Mouse (Mus musculus): ENCODE results near the gene Atg13. TPM values are rescaled to one million over a fixed set of nuclear protein-coding genes. Genes with fewer than 3 reads are reported as not detected.
A peak's percentile ranks its signal among the peaks of the same experiment; 100 is the strongest.

Gene Atg13
- polyA plus RNA-seq, 2 experiments: 30.8 to 32.4 TPM

DNA sequence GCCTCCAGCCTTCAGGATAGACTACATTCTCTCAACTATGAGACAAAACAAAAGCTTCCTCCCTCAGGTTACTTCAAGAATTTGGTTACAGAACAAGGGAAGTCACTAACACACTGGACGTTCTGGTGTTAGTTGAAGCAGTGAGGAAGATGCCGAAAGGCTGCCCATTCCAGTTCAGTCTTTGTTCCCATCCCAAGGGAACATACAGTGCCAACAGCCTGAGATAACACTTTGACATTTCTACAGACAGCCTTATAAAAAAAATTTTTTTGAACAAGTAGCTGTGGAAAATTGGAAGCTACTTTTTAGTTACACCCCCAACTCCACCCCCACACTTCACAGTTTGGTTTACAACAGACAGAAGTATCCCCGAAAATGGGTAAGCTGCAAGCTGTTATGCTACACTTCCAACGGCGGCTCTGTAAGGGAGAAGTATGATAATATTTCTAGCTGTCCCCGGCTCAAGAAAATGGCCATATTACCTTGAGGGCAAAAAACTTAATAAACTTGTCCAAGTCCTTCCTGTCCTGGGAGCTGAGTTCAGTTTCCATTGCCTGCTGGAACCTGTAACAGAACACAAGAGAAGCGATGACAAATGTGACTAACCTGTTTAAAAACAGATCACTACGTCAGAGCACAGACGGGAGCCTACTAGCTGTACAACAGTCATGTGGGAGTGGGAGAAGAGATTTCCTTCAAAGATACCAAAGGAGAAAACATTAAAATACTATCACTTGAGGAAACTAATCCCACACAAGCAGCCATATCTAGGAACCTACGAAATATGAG lies 14.7 kb downstream of the Atg13 start:
- Histone ChIP-seq H3K4me1 (ENCODE audit: control insufficient read depth, insufficient read depth, low read length) (no peaks in the 10 kb centered on the region), H3K4me2 (replicated peaks; ENCODE audit: low read depth, low read length, severe bottlenecking) (no peak overlapping the region), H3K27ac (replicated peaks; ENCODE audit: low read depth, low read length) (no peak overlapping the region), H3K9me3 (ENCODE audit: control insufficient read depth, low read length) (no peaks in the 10 kb centered on the region), H3K4me3 (replicated peaks; ENCODE audit: low read length) (no peak overlapping the region), H3K9ac (ENCODE audit: low read depth, low read length, severe bottlenecking) (no peak overlapping the region), H3K27me3 (ENCODE audit: control insufficient read depth, insufficient read depth, low read length) (no peaks in the 10 kb centered on the region), H3K36me3 (ENCODE audit: control insufficient read depth, insufficient read depth, low read length) (peaks cover 31% of the 10 kb centered on the region)
- ATAC-seq (ENCODE audit: low FRiP score, low read depth) (no peak), DNase-seq (ENCODE audit: low spot score) (no peak)
- WGBS: 87% methylated on average over 10 of the region's 10 CpGs
- no peak for TF ChIP-seq POLR2A (IDR thresholded peaks at IDR 0.05; ENCODE audit: borderline replicate concordance, extremely low read depth, insufficient read depth, insufficient read length)

DNA sequence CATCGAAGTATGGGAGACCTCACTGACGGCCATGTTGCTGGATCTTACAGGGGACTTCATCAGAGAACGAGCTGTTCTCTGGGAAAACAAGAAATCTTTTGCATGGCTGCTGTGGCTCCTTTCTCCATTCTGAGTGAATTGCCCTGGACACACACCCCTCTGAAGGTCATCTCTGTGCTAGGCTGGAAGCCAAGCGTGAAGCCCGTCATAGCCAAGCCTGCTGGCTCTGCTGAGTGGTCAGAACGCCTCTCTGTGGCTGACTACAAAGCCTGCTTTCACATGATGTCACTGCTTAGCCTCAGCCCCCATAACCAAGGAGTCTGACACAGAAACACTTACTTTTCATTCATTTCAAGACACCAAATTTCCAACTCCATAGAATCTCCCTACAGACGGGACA lies 20.9 kb downstream of the Atg13 start:
- Histone ChIP-seq H3K36me3 (ENCODE audit: control insufficient read depth, insufficient read depth, low read length) (peaks cover 67% of the 10 kb centered on the region), H3K4me3 (replicated peaks; ENCODE audit: low read length) (no peak overlapping the region), H3K27me3 (ENCODE audit: control insufficient read depth, insufficient read depth, low read length) (no peaks in the 10 kb centered on the region), H3K9me3 (ENCODE audit: control insufficient read depth, low read length) (no peaks in the 10 kb centered on the region), H3K4me1 (ENCODE audit: control insufficient read depth, insufficient read depth, low read length) (no peaks in the 10 kb centered on the region), H3K4me2 (replicated peaks; ENCODE audit: low read depth, low read length, severe bottlenecking) (no peak overlapping the region), H3K27ac (replicated peaks; ENCODE audit: low read depth, low read length) (no peak overlapping the region), H3K9ac (ENCODE audit: low read depth, low read length, severe bottlenecking) (no peak overlapping the region)
- ATAC-seq (ENCODE audit: low FRiP score, low read depth): no peak
- no peak for DNase-seq (ENCODE audit: low spot score)
- WGBS: 90% methylated on average over 7 of the region's 7 CpGs
- no peak for TF ChIP-seq POLR2A (IDR thresholded peaks at IDR 0.05; ENCODE audit: borderline replicate concordance, extremely low read depth, insufficient read depth, insufficient read length)

DNA sequence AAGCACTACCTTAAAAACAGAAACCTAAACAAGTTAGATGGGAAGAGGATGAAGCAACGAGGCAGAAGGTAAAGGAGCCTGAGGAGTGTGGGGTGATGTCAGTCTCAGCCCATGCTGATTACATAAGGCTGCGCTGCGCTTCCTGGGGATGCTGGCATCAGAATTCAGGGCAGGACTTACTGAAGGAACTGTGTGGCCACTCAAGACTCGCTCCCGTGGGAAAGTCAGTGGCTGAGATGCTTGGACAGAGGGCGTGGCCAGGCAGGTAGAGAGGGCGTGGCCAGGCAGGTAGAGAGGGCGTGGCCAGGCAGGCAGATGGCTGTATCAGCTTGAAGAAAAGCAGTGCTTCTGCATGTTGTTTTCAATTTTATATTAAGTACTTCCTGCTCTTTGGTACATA lies 26.5 kb downstream of the Atg13 start:
- Histone ChIP-seq H3K4me1 (ENCODE audit: control insufficient read depth, insufficient read depth, low read length) (no peaks in the 10 kb centered on the region), H3K9ac (ENCODE audit: low read depth, low read length, severe bottlenecking) (no peak overlapping the region), H3K36me3 (ENCODE audit: control insufficient read depth, insufficient read depth, low read length) (peaks cover 90% of the 10 kb centered on the region), H3K4me3 (replicated peaks; ENCODE audit: low read length) (no peak overlapping the region), H3K27me3 (ENCODE audit: control insufficient read depth, insufficient read depth, low read length) (no peaks in the 10 kb centered on the region), H3K9me3 (ENCODE audit: control insufficient read depth, low read length) (no peaks in the 10 kb centered on the region), H3K4me2 (replicated peaks; ENCODE audit: low read depth, low read length, severe bottlenecking) (no peak overlapping the region), H3K27ac (replicated peaks; ENCODE audit: low read depth, low read length) (no peak overlapping the region)
- TF ChIP-seq POLR2A (IDR thresholded peaks at IDR 0.05; ENCODE audit: borderline replicate concordance, extremely low read depth, insufficient read depth, insufficient read length): no peak
- WGBS: 83% methylated on average over 8 of the region's 8 CpGs
- ATAC-seq (ENCODE audit: low FRiP score, low read depth) (no peak), DNase-seq (ENCODE audit: low spot score) (no peak)

DNA sequence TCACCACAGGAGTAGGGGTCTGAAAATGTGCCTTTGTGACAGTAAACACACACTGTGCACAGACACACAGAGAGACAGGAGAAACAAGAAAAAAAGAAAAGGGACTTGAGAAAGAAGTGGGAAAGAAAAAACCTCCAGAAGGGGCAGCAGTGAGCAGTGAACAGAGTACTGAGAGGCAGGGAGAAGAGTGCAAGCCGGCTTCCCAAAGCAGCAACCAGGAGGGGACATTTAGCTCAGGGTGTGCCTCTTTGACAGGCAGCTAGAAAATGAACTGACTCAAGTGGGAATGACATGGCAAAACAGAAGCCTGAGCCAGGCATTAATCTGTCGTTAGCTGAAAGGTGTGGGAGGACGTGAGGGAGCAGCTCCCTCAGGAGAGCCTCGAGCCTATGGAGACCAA lies 27.5 kb downstream of the Atg13 start:
- no peaks in the 10 kb centered on the region for H3K9me3 ChIP-seq (ENCODE audit: control insufficient read depth, low read length)
- H3K27ac ChIP-seq (replicated peaks; ENCODE audit: low read depth, low read length): no peak overlapping the region
- WGBS: 55% methylated on average over 4 of the region's 4 CpGs
- ATAC-seq (ENCODE audit: low FRiP score, low read depth) (no peak), DNase-seq (ENCODE audit: low spot score) (peak; percentile 23)
- no peak overlapping the region for H3K4me2 ChIP-seq (replicated peaks; ENCODE audit: low read depth, low read length, severe bottlenecking)
- H3K4me3 ChIP-seq (replicated peaks; ENCODE audit: low read length): no peak overlapping the region
- TF ChIP-seq POLR2A (IDR thresholded peaks at IDR 0.05; ENCODE audit: borderline replicate concordance, extremely low read depth, insufficient read depth, insufficient read length): no peak
- H3K36me3 ChIP-seq (ENCODE audit: control insufficient read depth, insufficient read depth, low read length): peaks cover 93% of the 10 kb centered on the region
- H3K4me1 ChIP-seq (ENCODE audit: control insufficient read depth, insufficient read depth, low read length): no peaks in the 10 kb centered on the region
- H3K27me3 ChIP-seq (ENCODE audit: control insufficient read depth, insufficient read depth, low read length): no peaks in the 10 kb centered on the region
- no peak overlapping the region for H3K9ac ChIP-seq (ENCODE audit: low read depth, low read length, severe bottlenecking)

DNA sequence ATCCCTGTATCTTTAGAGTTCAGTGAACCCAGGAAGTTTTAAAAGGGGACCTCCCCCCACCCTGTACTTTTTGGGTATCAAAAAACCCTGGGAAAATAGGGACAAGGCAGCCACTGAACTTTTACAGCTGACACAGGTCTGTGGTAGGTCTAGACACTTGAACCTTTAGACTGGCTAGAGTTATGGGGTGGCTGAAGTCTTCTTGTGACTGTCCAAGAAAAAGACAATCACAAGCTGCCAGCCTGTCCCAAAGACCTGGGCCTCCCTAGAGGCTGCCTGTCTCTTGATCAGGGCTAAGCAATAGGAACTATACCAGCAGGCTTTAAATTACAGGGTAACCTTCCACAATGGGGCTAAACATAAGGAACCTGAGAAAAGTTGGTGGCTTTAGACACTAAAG lies 33.4 kb downstream of the Atg13 start:
- TF ChIP-seq POLR2A (IDR thresholded peaks at IDR 0.05; ENCODE audit: borderline replicate concordance, extremely low read depth, insufficient read depth, insufficient read length): no peak
- Histone ChIP-seq H3K27ac (replicated peaks; ENCODE audit: low read depth, low read length) (no peak overlapping the region), H3K36me3 (ENCODE audit: control insufficient read depth, insufficient read depth, low read length) (peaks cover 91% of the 10 kb centered on the region), H3K27me3 (ENCODE audit: control insufficient read depth, insufficient read depth, low read length) (no peaks in the 10 kb centered on the region), H3K9me3 (ENCODE audit: control insufficient read depth, low read length) (no peaks in the 10 kb centered on the region), H3K4me1 (ENCODE audit: control insufficient read depth, insufficient read depth, low read length) (no peaks in the 10 kb centered on the region), H3K4me2 (replicated peaks; ENCODE audit: low read depth, low read length, severe bottlenecking) (no peak overlapping the region), H3K9ac (ENCODE audit: low read depth, low read length, severe bottlenecking) (no peak overlapping the region), H3K4me3 (replicated peaks; ENCODE audit: low read length) (no peak overlapping the region)
- no peak for ATAC-seq (ENCODE audit: low FRiP score, low read depth)
- DNase-seq (ENCODE audit: low spot score): no peak
